In genomic region chr5:147294121-147294520, GRCm38 (mm10) we compare ENCODE assay signal across 11 mouse cellular contexts. TPM values are rescaled to one million over a fixed set of nuclear protein-coding genes. Genes with fewer than 3 reads are reported as not detected.
A peak's percentile ranks its signal among the peaks of the same experiment; 100 is the strongest.
DNase-seq lines count a peak whose midpoint lies in the region; ATAC-seq lines count a peak whose summit lies in the region.
"Had no signal": no experiment of that assay in that cellular context is flagged by ENCODE, and none has a peak within 500 bp of the region (broad histone marks: within the 10 kb centered on the region; RNA-seq: fewer than 3 reads in every experiment).

No protein-coding gene starts in this region.

- intact Hi-C loops in left cerebral cortex, postnatal 25 days (cut with DNase I), result no loop called here

- DNase-seq in cerebellum, adult 18-20 months, result peak; percentile 18 to 33
- DNase-seq in cerebellum, postnatal 4 days (ENCODE audit: low spot score in 2 of 2), result no peak
- peak; percentile 7 for DNase-seq in lung, postnatal 36 days
- DNase-seq in lung, postnatal 14 days, result no peak
- DNase-seq in cerebellum, postnatal 36 days, result peak; percentile 23 to 39
- DNase-seq in left cerebral cortex, postnatal 25 days (ENCODE audit: low spot score in 2 of 2), result no peak
- no peak for DNase-seq in right cerebral cortex, adult 2 months (ENCODE audit: low spot score in 2 of 2)
- DNase-seq: spleen, adult 18-20 months had no signal

- peak; percentile 59 for ATAC-seq in megakaryocyte progenitor cell, adult 5-6 weeks (replicated peaks; ENCODE audit: poor library complexity)

RNA-seq across cellular contexts. Expression of gene Cdx2, which starts 12.9 kb away (rescaled TPM):
- not detected in 2 replicates for total RNA-seq in megakaryocyte progenitor cell, adult 5-6 weeks (2015)
- not detected in 2 replicates for total RNA-seq in megakaryocyte progenitor cell, adult 5-6 weeks (2017)
- not detected for total RNA-seq in left cerebral cortex, postnatal 25 days (2021)
- total RNA-seq: G1E had no signal

RNA-seq across cellular contexts. Expression of gene Pdx1, which starts 24.4 kb away (rescaled TPM):
- total RNA-seq in megakaryocyte progenitor cell, adult 5-6 weeks (2015), result not detected in 2 replicates
- not detected in 2 replicates for total RNA-seq in megakaryocyte progenitor cell, adult 5-6 weeks (2017)
- total RNA-seq in left cerebral cortex, postnatal 25 days (2021), result not detected
- total RNA-seq: G1E; hematopoietic stem cell, adult 5-6 weeks had no signal

RNA-seq across cellular contexts. Expression of gene Urad, which starts 28.1 kb away (rescaled TPM):
- total RNA-seq in megakaryocyte progenitor cell, adult 5-6 weeks (2015), result not detected in 2 replicates
- not detected in 2 replicates for total RNA-seq in megakaryocyte progenitor cell, adult 5-6 weeks (2017)
- total RNA-seq in left cerebral cortex, postnatal 25 days (2021), result not detected
- total RNA-seq: G1E; hematopoietic stem cell, adult 5-6 weeks had no signal

Comparison
In these comparisons a context has a peak if more than half of its experiments do, and no peak if none do; other contexts are left out.
1. DNase-seq: peak in cerebellum, adult 18-20 months (2 of 2), lung, postnatal 36 days (single experiment) and cerebellum, postnatal 36 days (2 of 2); none in cerebellum, postnatal 4 days (0 of 2), lung, postnatal 14 days (single experiment), left cerebral cortex, postnatal 25 days (0 of 2) and right cerebral cortex, adult 2 months (0 of 2).